Mouse (Mus musculus) embryonic facial prominence, embryonic 11.5 days (tissue): Measurements from ENCODE around the gene Bbx. TPM values are rescaled to one million over a fixed set of nuclear protein-coding genes. Genes with fewer than 3 reads are reported as not detected.
A peak's percentile ranks its signal among the peaks of the same experiment; 100 is the strongest.

Experiments
- ATAC-seq: fragments of 200-750 bp; cut with Nextera tagmentation; replicated peaks from 2 replicates; pipeline ENCODE4 v1.8.0; 2017; ENCODE audit warnings: low read depth; ENCODE audit not compliant: insufficient number of reproducible peaks, low FRiP score, low TSS enrichment
- DNase-seq: peaks from one replicate; pipeline ENCODE4 v3.0.0-alpha.2; 2015; ENCODE audit warnings: low spot score
- H3K27ac ChIP-seq: fragments of 300-500 bp; sonication (generic); replicated peaks from 2 replicates; pipeline ENCODE4 v1.5.1; 2014; ENCODE audit warnings: mild to moderate bottlenecking, low read depth, low read length, control low read depth
- H3K27me3 ChIP-seq: fragments of 300-500 bp; sonication (generic); 2 replicates; pipeline ENCODE4 v1.6.1; 2014; ENCODE audit warnings: mild to moderate bottlenecking, low read length, moderate library complexity, mixed read lengths; ENCODE audit not compliant: control insufficient read depth, insufficient read depth
- H3K36me3 ChIP-seq: fragments of 300-500 bp; sonication (generic); replicated peaks from 2 replicates; pipeline ENCODE4 v1.6.1; 2014; ENCODE audit warnings: low read depth, mild to moderate bottlenecking, low read length, moderate library complexity, mixed read lengths; ENCODE audit not compliant: control insufficient read depth, insufficient read depth
- H3K4me1 ChIP-seq: fragments of 300-500 bp; sonication (generic); 2 replicates; pipeline ENCODE4 v1.6.1; 2014; ENCODE audit warnings: low read length, mixed read lengths; ENCODE audit not compliant: control insufficient read depth, insufficient read depth
- H3K4me2 ChIP-seq: fragments of 300-500 bp; sonication (generic); 2 replicates; pipeline ENCODE4 v1.6.1; 2014; ENCODE audit warnings: low read depth, mild to moderate bottlenecking, control low read depth, low read length, moderate library complexity
- H3K4me3 ChIP-seq: fragments of 300-500 bp; sonication (generic); 2 replicates; pipeline ENCODE4 v1.5.1; 2014; ENCODE audit warnings: low read depth, low read length, control low read depth
- H3K9ac ChIP-seq: fragments of 300-500 bp; sonication (generic); replicated peaks from 2 replicates; pipeline ENCODE4 v1.6.1; 2014; ENCODE audit warnings: mild to moderate bottlenecking, control low read depth, low read length
- H3K9me3 ChIP-seq: fragments of 300-500 bp; sonication (generic); replicated peaks from 2 replicates; pipeline ENCODE4 v1.6.1; 2016; ENCODE audit warnings: mild to moderate bottlenecking, low read length, inconsistent platforms, mixed read lengths; ENCODE audit not compliant: control insufficient read depth
- WGBS: fragments of 180-500 bp; shearing (Covaris S2); extraction: QIAGEN DNeasy Blood & Tissue Kit; methylation state at CpG from one replicate; pipeline ENCODE4 v1.1.7; 2014; 5-methylcytosine and 5-hydroxymethylcytosine counted together
- polyA plus RNA-seq: library from polyadenylated mRNA; unstranded; fragments of >200 nt; fragmentation: Nextera tagmentation; extraction: Ambion mirVana; gene quantifications from 2 replicates; pipeline ENCODE4 v1.2.1, GENCODE M21; 2014

The Bbx gene
- polyA plus RNA-seq, 1 experiment from 2014 or later, result 30.1 TPM

- Histone ChIP-seq H3K9me3 (no peaks in the 10 kb centered on the region), H3K9ac (peak overlapping the region; percentile 94), H3K4me1 (no peaks in the 10 kb centered on the region), H3K27ac (no peak overlapping the region), H3K27me3 (no peaks in the 10 kb centered on the region), H3K36me3 (no peaks in the 10 kb centered on the region), H3K4me2 (peak overlapping the region; percentile 98), H3K4me3 (peak overlapping the region; percentile 93)
- 3% methylated on average over 23 of the region's 23 CpGs for WGBS
- ATAC-seq (no peak), DNase-seq (peak; percentile 49)
Measured at GRCm38 (mm10) chr16:50428871-50429691, 3.1 kb downstream of the Bbx start.

GRCm38 (mm10) chr16:50420130-50420529 lies 12.1 kb downstream of the Bbx start:
- no peak for DNase-seq
- Histone ChIP-seq H3K4me2 (no peak overlapping the region), H3K4me3 (no peak overlapping the region), H3K36me3 (no peaks in the 10 kb centered on the region), H3K9ac (no peak overlapping the region), H3K27me3 (no peaks in the 10 kb centered on the region), H3K27ac (no peak overlapping the region), H3K9me3 (no peaks in the 10 kb centered on the region), H3K4me1 (no peaks in the 10 kb centered on the region)
- WGBS, result 33% methylated on average over 1 of the region's 1 CpGs
- no peak for ATAC-seq

DNA sequence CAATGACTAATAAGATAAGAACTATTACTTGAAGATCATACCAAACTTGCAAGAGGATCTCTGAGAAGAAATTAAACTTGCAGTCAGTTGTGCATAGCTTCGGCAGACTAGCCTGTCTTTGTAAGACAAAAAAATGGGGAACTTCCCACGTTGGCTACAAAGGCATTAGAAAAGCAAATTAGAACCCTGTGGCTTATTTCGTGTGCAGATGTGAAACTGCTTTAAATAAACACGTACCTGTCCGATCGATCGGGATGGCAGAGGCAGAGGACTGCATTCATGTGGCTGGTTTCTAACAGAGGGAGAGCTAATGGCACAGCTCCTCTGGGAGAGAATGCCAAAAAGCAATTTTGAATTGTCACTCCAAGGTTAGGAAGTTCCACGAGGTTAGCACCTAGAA lies 16.8 kb downstream of the Bbx start:
- Histone ChIP-seq H3K4me1 (no peaks in the 10 kb centered on the region), H3K9ac (no peak overlapping the region), H3K9me3 (no peaks in the 10 kb centered on the region), H3K27ac (no peak overlapping the region), H3K36me3 (no peaks in the 10 kb centered on the region), H3K4me2 (no peak overlapping the region), H3K27me3 (no peaks in the 10 kb centered on the region), H3K4me3 (no peak overlapping the region)
- 85% methylated on average over 8 of the region's 8 CpGs for WGBS
- DNase-seq (no peak), ATAC-seq (no peak)

DNA sequence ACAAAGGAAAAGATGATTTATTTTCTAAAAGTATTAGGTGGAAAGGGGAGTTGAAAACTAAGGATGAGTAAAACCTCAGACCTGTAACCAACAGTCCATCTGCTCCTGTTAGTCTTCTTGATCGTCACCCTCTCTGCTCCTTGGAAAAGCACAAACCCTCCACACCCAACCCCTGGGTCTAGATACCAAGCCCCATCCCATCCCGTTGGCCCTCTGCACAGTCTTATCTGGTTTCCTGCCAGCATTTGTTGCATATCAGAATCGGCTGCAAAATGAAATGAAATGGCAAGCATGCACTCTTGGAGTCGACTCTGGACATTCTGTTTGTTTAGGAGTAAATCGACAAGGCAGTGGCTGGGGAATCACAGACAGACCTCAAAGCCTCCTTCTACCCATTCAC lies 29.3 kb downstream of the Bbx start:
- no peaks in the 10 kb centered on the region for H3K27me3 ChIP-seq
- H3K9ac ChIP-seq, result no peak overlapping the region
- 81% methylated on average over 5 of the region's 5 CpGs for WGBS
- H3K4me1 ChIP-seq, result no peaks in the 10 kb centered on the region
- ATAC-seq (no peak), DNase-seq (no peak)
- H3K27ac ChIP-seq, result no peak overlapping the region
- no peak overlapping the region for H3K4me2 ChIP-seq
- H3K36me3 ChIP-seq, result no peaks in the 10 kb centered on the region
- H3K4me3 ChIP-seq, result no peak overlapping the region
- no peaks in the 10 kb centered on the region for H3K9me3 ChIP-seq

GRCm38 (mm10) chr16:50399775-50400174 lies 32.4 kb downstream of the Bbx start:
- H3K4me2 ChIP-seq, result no peak overlapping the region

DNA sequence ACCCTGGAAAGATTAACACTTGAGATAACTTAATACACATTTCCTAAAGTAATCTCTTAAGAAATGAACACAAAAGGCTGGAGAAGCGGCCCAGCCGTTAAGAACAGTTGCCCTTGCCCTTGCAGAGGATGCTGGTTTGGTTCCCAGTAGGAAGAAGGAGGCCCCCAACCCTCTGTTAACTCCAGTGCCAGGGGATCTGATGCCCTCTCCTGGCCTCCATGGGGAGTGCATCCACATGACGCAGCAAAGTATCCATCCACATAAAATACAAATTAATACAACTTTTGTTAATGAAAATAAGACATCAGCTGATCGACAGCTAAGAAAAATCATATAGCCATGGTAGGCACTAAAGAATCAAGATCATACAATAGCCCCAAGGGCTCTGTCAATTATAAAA lies 33.6 kb downstream of the Bbx start:
- 84% methylated on average over 4 of the region's 4 CpGs for WGBS
- H3K4me1 ChIP-seq, result no peaks in the 10 kb centered on the region
- H3K9ac ChIP-seq, result no peak overlapping the region
- DNase-seq, result no peak
- ATAC-seq, result no peak
- no peak overlapping the region for H3K4me3 ChIP-seq
- H3K36me3 ChIP-seq, result no peaks in the 10 kb centered on the region
- H3K9me3 ChIP-seq, result no peaks in the 10 kb centered on the region
- no peak overlapping the region for H3K4me2 ChIP-seq
- H3K27me3 ChIP-seq, result no peaks in the 10 kb centered on the region
- no peak overlapping the region for H3K27ac ChIP-seq

More at GRCm38 (mm10) chr16:50399775-50400174, 32.4 kb downstream of the Bbx start:
- DNase-seq, result no peak
- Histone ChIP-seq H3K4me1 (no peaks in the 10 kb centered on the region), H3K9ac (no peak overlapping the region), H3K36me3 (no peaks in the 10 kb centered on the region), H3K4me3 (no peak overlapping the region), H3K27me3 (no peaks in the 10 kb centered on the region), H3K9me3 (no peaks in the 10 kb centered on the region), H3K27ac (no peak overlapping the region)
- 95% methylated on average over 6 of the region's 6 CpGs for WGBS
- ATAC-seq, result no peak

- no peak overlapping the region for H3K4me3 ChIP-seq
Measured at GRCm38 (mm10) chr16:50395928-50396612, 36.1 kb downstream of the Bbx start.

DNA sequence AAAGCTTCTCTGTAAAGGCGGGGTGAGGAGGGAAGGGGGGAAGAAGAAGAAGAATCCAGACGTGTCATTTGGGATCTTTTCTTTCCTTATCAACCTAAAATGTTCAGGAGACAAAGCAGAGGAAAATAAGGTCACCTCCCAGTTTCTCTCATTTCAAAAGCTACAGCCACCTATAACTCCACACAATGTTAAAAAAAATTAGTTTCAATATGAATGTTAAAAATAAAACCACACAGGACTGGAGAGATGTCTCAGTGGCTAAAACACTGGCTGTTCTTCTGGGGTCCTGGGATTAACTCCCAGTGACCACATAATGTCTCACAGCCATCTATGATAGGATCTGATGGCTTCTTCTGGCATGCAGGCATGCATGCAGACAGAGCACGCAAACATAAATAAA lies 43.7 kb downstream of the Bbx start:
- no peak overlapping the region for H3K9ac ChIP-seq
- H3K4me3 ChIP-seq, result no peak overlapping the region
- H3K36me3 ChIP-seq, result no peaks in the 10 kb centered on the region
- no peak for ATAC-seq
- H3K27me3 ChIP-seq, result no peaks in the 10 kb centered on the region
- no peak overlapping the region for H3K27ac ChIP-seq
- no peak for DNase-seq
- H3K9me3 ChIP-seq, result no peaks in the 10 kb centered on the region
- WGBS, result 84% methylated on average over 3 of the region's 3 CpGs
- H3K4me2 ChIP-seq, result no peak overlapping the region
- H3K4me1 ChIP-seq, result no peaks in the 10 kb centered on the region

More at GRCm38 (mm10) chr16:50395928-50396612, 36.1 kb downstream of the Bbx start:
- no peaks in the 10 kb centered on the region for H3K27me3 ChIP-seq
- H3K4me1 ChIP-seq, result no peaks in the 10 kb centered on the region
- no peak overlapping the region for H3K27ac ChIP-seq
- no peak for ATAC-seq
- DNase-seq, result no peak
- WGBS, result 85% methylated on average over 6 of the region's 6 CpGs
- no peak overlapping the region for H3K9ac ChIP-seq
- no peak overlapping the region for H3K4me2 ChIP-seq
- no peaks in the 10 kb centered on the region for H3K36me3 ChIP-seq
- no peaks in the 10 kb centered on the region for H3K9me3 ChIP-seq
